Mouse (Mus musculus) liver, embryonic 14.5 days (tissue): ENCODE measurements around the gene Taf5. TPM values are rescaled to one million over a fixed set of nuclear protein-coding genes. Genes with fewer than 3 reads are reported as not detected.

Experiments used
- ATAC-seq: fragments of 200-750 bp; cut with Nextera tagmentation; 2 replicates; pipeline ENCODE4 v1.8.0; 2017; ENCODE audit warnings: moderate number of reproducible peaks, mild to moderate bottlenecking, moderate library complexity; ENCODE audit not compliant: insufficient read depth
- DNase-seq, 3 experiments: peaks; one replicate each; pipeline ENCODE4 v3.0.0-alpha.2; 2012 to 2013; ENCODE audit warnings: low read depth in 3 of 3, low spot score in 3 of 3
- H3K27ac ChIP-seq: fragments of 300-500 bp; sonication (generic); 2 replicates; pipeline ENCODE4 v1.5.1; 2014; ENCODE audit warnings: moderate library complexity, mild to moderate bottlenecking, control low read depth, inconsistent platforms
- H3K27me3 ChIP-seq: fragments of 300-500 bp; sonication (generic); 2 replicates; pipeline ENCODE4 v1.6.1; 2014; ENCODE audit warnings: mild to moderate bottlenecking, low read length, moderate library complexity; ENCODE audit not compliant: control insufficient read depth, insufficient read depth
- H3K36me3 ChIP-seq: fragments of 300-500 bp; sonication (generic); replicated peaks from 2 replicates; pipeline ENCODE4 v1.6.1; 2014; ENCODE audit warnings: low read depth; ENCODE audit not compliant: control insufficient read depth, insufficient read depth
- H3K4me1 ChIP-seq, 2 experiments: fragments of 200-500 bp in 1 of 2; fragments of 300-500 bp in 1 of 2; sonication (generic) in 1 of 2; replicated peaks; 2 replicates each; pipeline ENCODE4 v1.6.1; 2012 to 2014; ENCODE audit warnings: antibody characterized with exemption in 1 of 2, inconsistent platforms in 1 of 2, low read length in 1 of 2; ENCODE audit not compliant: control insufficient read depth in 2 of 2, insufficient read depth in 2 of 2
- H3K4me2 ChIP-seq: fragments of 300-500 bp; sonication (generic); 2 replicates; pipeline ENCODE4 v1.6.1; 2014; ENCODE audit warnings: low read depth, mild to moderate bottlenecking, control low read depth, moderate library complexity
- H3K4me3 ChIP-seq, 2 experiments: fragments of 200-500 bp in 1 of 2; fragments of 300-500 bp in 1 of 2; sonication (generic) in 1 of 2; 2 replicates each; pipeline ENCODE4 v1.5.1; 2012 to 2014; ENCODE audit warnings: low read depth in 2 of 2, low read length in 2 of 2, mild to moderate bottlenecking in 2 of 2, control low read depth in 1 of 2, inconsistent platforms in 1 of 2, moderate library complexity in 1 of 2; ENCODE audit not compliant: insufficient read depth in 1 of 2
- H3K9ac ChIP-seq: fragments of 300-500 bp; sonication (generic); replicated peaks from 2 replicates; pipeline ENCODE4 v1.6.1; 2014; ENCODE audit warnings: mild to moderate bottlenecking, control low read depth, moderate library complexity
- H3K9me3 ChIP-seq: fragments of 300-500 bp; sonication (generic); 2 replicates; pipeline ENCODE4 v1.6.1; 2016; ENCODE audit warnings: low read length, mixed read lengths; ENCODE audit not compliant: control insufficient read depth
- CTCF ChIP-seq: IDR thresholded peaks from 2 replicates; pipeline ENCODE4 v1.5.1; 2016; ENCODE audit warnings: antibody characterized with exemption, low read depth, control low read depth
- EP300 ChIP-seq: IDR thresholded peaks from 2 replicates; pipeline ENCODE4 v1.6.1; 2016; ENCODE audit warnings: antibody characterized with exemption, low read depth
- WGBS: fragments of 180-500 bp; shearing (Covaris S2); extraction: QIAGEN DNeasy Blood & Tissue Kit; methylation state at CpG from one replicate; pipeline ENCODE4 v1.1.7; 2014; ENCODE audit not compliant: insufficient replicate concordance; 5-methylcytosine and 5-hydroxymethylcytosine counted together
- polyA plus RNA-seq, 2 experiments: library from polyadenylated mRNA; depleted of rRNA in 1 of 2; stranded (reverse) in 1 of 2; unstranded in 1 of 2; fragments of >200 nt; fragmentation: Nextera tagmentation in 1 of 2; extraction: Ambion mirVana in 1 of 2; gene quantifications; 2 replicates each; pipeline versions ENCODE4 v1.2.1 to v1.2.3; 2012 to 2014

Gene Taf5
- polyA plus RNA-seq, 2 experiments: 4.7 to 5.3 TPM

DNA sequence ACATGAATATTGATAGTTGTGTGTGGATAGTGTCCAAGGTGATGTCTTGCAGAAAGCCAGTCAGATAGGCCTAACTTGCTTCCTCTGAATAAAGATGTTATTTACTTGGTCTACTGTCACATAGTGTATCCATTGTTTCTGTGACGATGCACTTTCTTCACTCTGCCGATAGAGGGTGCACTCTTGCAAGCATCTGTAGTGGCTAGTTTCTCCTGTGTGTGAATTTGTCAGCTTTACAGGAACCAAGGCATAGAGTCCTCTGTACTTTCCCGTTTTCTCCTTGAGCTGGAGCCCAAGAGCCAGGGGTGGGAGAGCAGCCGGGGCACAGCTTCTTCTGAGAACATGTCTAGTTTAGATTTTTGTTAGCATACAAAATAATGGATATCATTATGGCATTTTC is 53.5 kb downstream of the Taf5 start:
- H3K4me1 ChIP-seq: no peaks in the 10 kb centered on the region
- no peak overlapping the region for H3K4me3 ChIP-seq
- no peak for ATAC-seq
- TF ChIP-seq EP300: no peak
- TF ChIP-seq CTCF: peak; percentile 81
- no peak overlapping the region for H3K4me2 ChIP-seq
- peaks cover 28% of the 10 kb centered on the region for H3K36me3 ChIP-seq
- H3K9ac ChIP-seq: no peak overlapping the region
- H3K9me3 ChIP-seq: no peaks in the 10 kb centered on the region
- WGBS: 35% methylated on average over 4 of the region's 4 CpGs
- no peaks in the 10 kb centered on the region for H3K27me3 ChIP-seq
- no peak overlapping the region for H3K27ac ChIP-seq
- DNase-seq: peak in 1 of 3 experiments; percentile 11

DNA sequence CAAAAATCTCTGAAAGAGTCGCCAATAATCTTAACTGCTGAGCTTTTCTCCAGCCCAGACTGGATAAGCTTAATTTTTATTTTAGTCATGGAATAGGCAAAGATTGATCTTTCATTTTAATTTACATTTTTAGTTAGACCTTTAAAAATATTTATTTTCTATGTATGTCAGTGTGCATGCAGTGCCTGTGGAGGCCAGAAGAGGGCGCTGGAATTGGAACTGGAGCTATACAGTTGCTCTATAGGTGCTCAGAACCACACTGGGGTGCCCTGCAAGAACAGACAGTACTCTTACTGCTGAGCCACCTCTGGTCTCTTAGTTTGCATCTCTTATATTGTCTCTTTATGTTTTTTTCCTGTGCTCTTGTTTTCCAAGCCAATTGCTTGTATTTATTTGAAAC is 55.3 kb downstream of the Taf5 start:
- H3K27me3 ChIP-seq: no peaks in the 10 kb centered on the region
- DNase-seq (no peak), ATAC-seq (no peak)
- H3K4me3 ChIP-seq: no peak overlapping the region
- TF ChIP-seq CTCF (peak; percentile 76), EP300 (no peak)
- H3K4me2 ChIP-seq: no peak overlapping the region
- peaks cover 20% of the 10 kb centered on the region for H3K36me3 ChIP-seq
- H3K9ac ChIP-seq: no peak overlapping the region
- H3K4me1 ChIP-seq: no peaks in the 10 kb centered on the region
- no peak overlapping the region for H3K27ac ChIP-seq
- WGBS: 16% methylated on average over 2 of the region's 2 CpGs
- H3K9me3 ChIP-seq: no peaks in the 10 kb centered on the region

DNA sequence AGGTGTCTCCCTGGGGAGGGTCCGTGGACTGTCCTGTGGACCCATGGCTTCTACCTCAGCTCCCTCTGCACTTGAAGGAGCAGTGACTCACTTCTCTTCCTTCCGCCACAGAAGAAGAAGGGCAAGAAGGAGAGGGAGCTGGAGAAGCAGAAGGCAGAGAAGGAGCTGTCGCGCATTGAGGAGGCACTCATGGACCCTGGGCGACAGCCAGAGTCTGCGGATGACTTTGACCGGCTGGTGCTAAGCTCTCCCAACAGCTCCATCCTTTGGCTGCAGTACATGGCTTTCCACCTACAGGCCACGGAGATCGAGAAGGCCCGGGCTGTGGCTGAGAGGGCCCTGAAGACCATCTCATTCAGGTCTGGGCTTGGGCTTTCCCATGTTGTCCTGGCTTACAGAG is 60.6 kb downstream of the Taf5 start:
- no peak for DNase-seq
- H3K27me3 ChIP-seq: no peaks in the 10 kb centered on the region
- ATAC-seq: no peak
- no peak overlapping the region for H3K4me3 ChIP-seq
- H3K9me3 ChIP-seq: no peaks in the 10 kb centered on the region
- TF ChIP-seq EP300 (no peak), CTCF (no peak)
- H3K9ac ChIP-seq: no peak overlapping the region
- H3K27ac ChIP-seq: no peak overlapping the region
- H3K36me3 ChIP-seq: peaks cover 46% of the 10 kb centered on the region
- WGBS: 85% methylated on average over 10 of the region's 10 CpGs
- H3K4me2 ChIP-seq: no peak overlapping the region
- H3K4me1 ChIP-seq: no peaks in the 10 kb centered on the region

DNA sequence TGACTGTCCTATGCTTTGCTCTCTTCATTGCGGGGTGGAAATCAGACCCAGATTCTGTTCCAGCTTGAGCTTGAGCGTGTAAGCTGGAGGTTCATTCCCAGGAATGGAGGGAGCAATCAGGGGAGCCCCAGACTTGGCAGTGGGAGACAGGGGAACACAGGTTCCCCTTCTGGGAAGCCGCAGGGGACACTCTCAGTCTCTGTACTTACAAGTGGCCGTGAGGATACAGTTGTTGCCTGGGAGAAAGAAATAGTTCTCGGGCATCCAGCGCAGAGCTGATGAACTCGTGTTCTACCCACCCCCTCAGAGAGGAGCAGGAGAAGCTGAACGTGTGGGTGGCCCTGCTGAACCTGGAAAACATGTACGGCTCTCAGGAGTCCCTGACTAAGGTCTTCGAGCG is 61.3 kb downstream of the Taf5 start:
- no peaks in the 10 kb centered on the region for H3K9me3 ChIP-seq
- H3K27me3 ChIP-seq: no peaks in the 10 kb centered on the region
- peaks cover 46% of the 10 kb centered on the region for H3K36me3 ChIP-seq
- H3K4me2 ChIP-seq: no peak overlapping the region
- no peaks in the 10 kb centered on the region; a peak in 1 of 4 replicates for H3K4me1 ChIP-seq
- 82% methylated on average over 11 of the region's 11 CpGs for WGBS
- H3K9ac ChIP-seq: no peak overlapping the region
- no peak overlapping the region for H3K4me3 ChIP-seq
- H3K27ac ChIP-seq: no peak overlapping the region
- TF ChIP-seq EP300 (no peak), CTCF (no peak)
- DNase-seq (no peak), ATAC-seq (no peak)

DNA sequence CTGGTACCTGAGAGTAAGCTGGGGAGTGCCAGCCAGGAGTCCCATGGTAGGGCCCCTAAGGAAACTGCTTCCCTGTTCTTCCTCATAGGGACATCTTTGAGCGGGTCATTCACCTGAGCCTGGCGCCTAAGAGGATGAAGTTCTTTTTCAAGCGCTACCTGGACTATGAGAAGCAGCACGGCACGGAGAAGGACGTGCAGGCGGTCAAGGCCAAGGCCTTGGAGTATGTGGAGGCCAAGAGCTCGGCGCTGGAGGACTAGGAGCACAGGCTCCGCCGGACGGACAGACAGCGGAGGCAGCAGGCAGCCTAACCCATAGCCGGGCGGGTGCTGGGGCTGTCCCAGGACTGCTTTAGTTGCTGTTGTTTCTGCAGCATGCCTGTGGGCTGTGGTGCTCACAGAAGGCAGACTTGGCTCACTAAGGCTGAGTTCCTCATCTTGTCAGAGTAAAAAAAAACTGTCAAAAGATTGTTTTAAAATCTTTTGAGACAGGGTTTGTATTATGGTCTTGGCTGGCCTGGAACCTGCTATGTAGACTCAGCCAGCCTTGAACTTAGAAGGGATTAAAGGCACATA is 63.1 kb downstream of the Taf5 start:
- Histone ChIP-seq H3K4me1 (no peaks in the 10 kb centered on the region; a peak in 1 of 4 replicates), H3K36me3 (peaks cover 41% of the 10 kb centered on the region), H3K4me3 (no peak overlapping the region), H3K9me3 (no peaks in the 10 kb centered on the region), H3K27me3 (no peaks in the 10 kb centered on the region), H3K9ac (no peak overlapping the region), H3K4me2 (no peak overlapping the region), H3K27ac (no peak overlapping the region)
- ATAC-seq (no peak), DNase-seq (no peak)
- TF ChIP-seq EP300 (no peak), CTCF (no peak)
- WGBS: 87% methylated on average over 15 of the region's 15 CpGs

Other genes starting within 250 kb of the Taf5 start
- 0.02 and 0.36 TPM in 2 replicates for gene Ina, start 53.0 kb upstream of the Taf5 start, polyA plus RNA-seq (2012; rRNA removed)
- 0.09 TPM in 1 of 2 replicates, not detected in the other for gene Ina, start 53.0 kb upstream of the Taf5 start, polyA plus RNA-seq (2014; fragmentation: Nextera tagmentation; extraction: Ambion mirVana)
- gene Nt5c2, start 52.6 kb upstream of the Taf5 start, polyA plus RNA-seq (2012; rRNA removed): 10.7 and 14.9 TPM in 2 replicates
- gene Nt5c2, start 52.6 kb upstream of the Taf5 start, polyA plus RNA-seq (2014; fragmentation: Nextera tagmentation; extraction: Ambion mirVana): 45.0 and 52.3 TPM in 2 replicates
- gene Pcgf6, start 16.8 kb upstream of the Taf5 start, polyA plus RNA-seq (2012; rRNA removed): 6.2 and 10.4 TPM in 2 replicates
- gene Pcgf6, start 16.8 kb upstream of the Taf5 start, polyA plus RNA-seq (2014; fragmentation: Nextera tagmentation; extraction: Ambion mirVana): 7.5 and 9.8 TPM in 2 replicates
- gene Usmg5, start 22.9 kb downstream of the Taf5 start, polyA plus RNA-seq (2012; rRNA removed): 351 and 427 TPM in 2 replicates
- 916 and 969 TPM in 2 replicates for gene Usmg5, start 22.9 kb downstream of the Taf5 start, polyA plus RNA-seq (2014; fragmentation: Nextera tagmentation; extraction: Ambion mirVana)
- 5.2 and 8.0 TPM in 2 replicates for gene Pdcd11, start 23.0 kb downstream of the Taf5 start, polyA plus RNA-seq (2012; rRNA removed)
- 3.5 and 4.5 TPM in 2 replicates for gene Pdcd11, start 23.0 kb downstream of the Taf5 start, polyA plus RNA-seq (2014; fragmentation: Nextera tagmentation; extraction: Ambion mirVana)
- gene Calhm2, start 70.5 kb downstream of the Taf5 start, polyA plus RNA-seq (2012; rRNA removed): 1.4 and 1.5 TPM in 2 replicates
- gene Calhm2, start 70.5 kb downstream of the Taf5 start, polyA plus RNA-seq (2014; fragmentation: Nextera tagmentation; extraction: Ambion mirVana): 0.29 and 0.48 TPM in 2 replicates
- gene Calhm1, start 76.5 kb downstream of the Taf5 start, polyA plus RNA-seq (2012; rRNA removed): not detected in 2 replicates
- gene Calhm1, start 76.5 kb downstream of the Taf5 start, polyA plus RNA-seq (2014; fragmentation: Nextera tagmentation; extraction: Ambion mirVana): not detected in 2 replicates
- not detected in 2 replicates for gene Calhm3, start 90.0 kb downstream of the Taf5 start, polyA plus RNA-seq (2012; rRNA removed)
- gene Calhm3, start 90.0 kb downstream of the Taf5 start, polyA plus RNA-seq (2014; fragmentation: Nextera tagmentation; extraction: Ambion mirVana): not detected in 2 replicates
- 0.70 and 0.79 TPM in 2 replicates for gene Neurl1a, start 111.1 kb downstream of the Taf5 start, polyA plus RNA-seq (2012; rRNA removed)
- 0.53 and 0.82 TPM in 2 replicates for gene Neurl1a, start 111.1 kb downstream of the Taf5 start, polyA plus RNA-seq (2014; fragmentation: Nextera tagmentation; extraction: Ambion mirVana)